Mouse (Mus musculus): ENCODE results near the gene Fbxl20.

DNA sequence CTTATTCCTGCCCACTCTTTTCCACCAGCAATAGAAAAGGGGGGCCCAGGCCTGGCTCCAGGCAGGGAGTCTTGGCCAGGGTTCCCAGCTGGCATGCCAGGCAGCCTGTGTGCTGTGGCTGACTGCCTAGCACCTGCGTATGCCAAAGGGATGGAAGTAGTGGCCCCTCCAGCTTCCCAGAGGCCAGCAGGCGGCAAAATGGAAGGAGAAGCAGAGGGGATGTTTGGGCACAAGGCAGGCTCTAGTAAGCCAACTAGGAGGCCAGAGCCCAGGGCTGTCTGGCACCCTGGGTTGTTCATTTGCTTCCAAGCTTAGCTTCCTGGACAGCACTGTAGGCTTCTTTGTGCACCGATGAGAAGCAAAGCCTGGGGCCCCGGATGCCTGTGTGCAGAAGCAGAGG, 102.5 kb downstream of the Fbxl20 start:
- TF ChIP-seq CTCF (IDR thresholded peaks at IDR 0.05; ENCODE audit: low read depth) (no peak), EP300 (IDR thresholded peaks at IDR 0.05; ENCODE audit: low read depth) (no peak)
